Mouse (Mus musculus) liver, adult 2 months (tissue): ENCODE measurements around the gene Nrip1. TPM values are rescaled to one million over a fixed set of nuclear protein-coding genes. Genes with fewer than 3 reads are reported as not detected.

Experiments
- DNase-seq: peaks from one replicate; pipeline ENCODE4 v3.0.0-alpha.2; 2011; ENCODE audit warnings: low read depth, low spot score; ENCODE audit errors: extremely low read depth
- H3K27ac ChIP-seq: fragments of 200-500 bp; replicated peaks from 2 replicates; pipeline ENCODE4 v1.5.1; 2012; ENCODE audit warnings: low read depth, mild to moderate bottlenecking, control low read depth, inconsistent platforms, low read length; ENCODE audit not compliant: insufficient read depth
- H3K27me3 ChIP-seq: fragments of 200-500 bp; 2 replicates; pipeline ENCODE4 v1.6.1; 2012; ENCODE audit warnings: mild to moderate bottlenecking, moderate library complexity, low read length, inconsistent platforms; ENCODE audit not compliant: control insufficient read depth, insufficient read depth
- H3K36me3 ChIP-seq: fragments of 200-500 bp; 2 replicates; pipeline ENCODE4 v1.6.1; 2012; ENCODE audit warnings: low read length, inconsistent platforms; ENCODE audit not compliant: control insufficient read depth, insufficient read depth
- H3K4me1 ChIP-seq: fragments of 200-500 bp; 2 replicates; pipeline ENCODE4 v1.6.1; 2011; ENCODE audit warnings: low read length; ENCODE audit not compliant: control insufficient read depth, insufficient read depth
- H3K4me3 ChIP-seq: fragments of 200-500 bp; 2 replicates; pipeline ENCODE4 v1.5.1; 2011; ENCODE audit warnings: low read depth, mild to moderate bottlenecking, control low read depth, low read length, moderate library complexity; ENCODE audit not compliant: insufficient read depth
- H3K79me2 ChIP-seq: fragments of 200-500 bp; 2 replicates; pipeline ENCODE4 v1.6.1; 2012; ENCODE audit warnings: inconsistent platforms, mild to moderate bottlenecking, low read length, moderate library complexity; ENCODE audit not compliant: control insufficient read depth, insufficient read depth
- H3K9ac ChIP-seq: fragments of 200-500 bp; 2 replicates; pipeline ENCODE4 v1.6.1; 2012; ENCODE audit warnings: low read depth, mild to moderate bottlenecking, control low read depth, inconsistent platforms, low read length
- CTCF ChIP-seq: fragments of 200-500 bp; IDR thresholded peaks from 2 replicates; pipeline ENCODE4 v1.5.1; 2011; ENCODE audit warnings: low read depth, low read length, control low read depth
- POLR2A ChIP-seq: fragments of 200-500 bp; IDR thresholded peaks from 2 replicates; pipeline ENCODE4 v1.6.1; 2011; ENCODE audit warnings: low read length, control low read depth; ENCODE audit not compliant: insufficient read depth; ENCODE audit errors: extremely low read depth
- WGBS: fragments of 180-500 bp; shearing (Covaris S2); methylation state at CpG from one replicate; pipeline ENCODE4 v1.1.7; 2018; 5-methylcytosine and 5-hydroxymethylcytosine counted together
- polyA plus RNA-seq: library from polyadenylated mRNA; depleted of rRNA; stranded (reverse); fragments of >200 nt; gene quantifications from 2 replicates; pipeline ENCODE4 v1.2.3, GENCODE M21; 2012
- total RNA-seq: library from RNA; depleted of rRNA; stranded (reverse); fragments of >200 nt; gene quantifications from 2 replicates; pipeline ENCODE4 v1.2.3, GENCODE M21; 2014

Gene Nrip1
- total and polyA plus RNA-seq, 2 experiments: 2.9 to 8.9 TPM

GRCm38 (mm10) chr16:76314013-76314950 lies 59.3 kb downstream of the Nrip1 start:
- no peaks in the 10 kb centered on the region for H3K27me3 ChIP-seq
- no peak overlapping the region for H3K4me3 ChIP-seq
- peaks cover 8% of the 10 kb centered on the region; the same call in 1 of the 2 replicates for H3K4me1 ChIP-seq
- no peak for TF ChIP-seq CTCF
- TF ChIP-seq POLR2A: no peak
- H3K79me2 ChIP-seq: peaks cover 28% of the 10 kb centered on the region
- no peak for DNase-seq
- WGBS: 83% methylated on average over 12 of the region's 12 CpGs
- no peak overlapping the region for H3K27ac ChIP-seq
- H3K36me3 ChIP-seq: no peaks in the 10 kb centered on the region
- no peak overlapping the region for H3K9ac ChIP-seq

DNA sequence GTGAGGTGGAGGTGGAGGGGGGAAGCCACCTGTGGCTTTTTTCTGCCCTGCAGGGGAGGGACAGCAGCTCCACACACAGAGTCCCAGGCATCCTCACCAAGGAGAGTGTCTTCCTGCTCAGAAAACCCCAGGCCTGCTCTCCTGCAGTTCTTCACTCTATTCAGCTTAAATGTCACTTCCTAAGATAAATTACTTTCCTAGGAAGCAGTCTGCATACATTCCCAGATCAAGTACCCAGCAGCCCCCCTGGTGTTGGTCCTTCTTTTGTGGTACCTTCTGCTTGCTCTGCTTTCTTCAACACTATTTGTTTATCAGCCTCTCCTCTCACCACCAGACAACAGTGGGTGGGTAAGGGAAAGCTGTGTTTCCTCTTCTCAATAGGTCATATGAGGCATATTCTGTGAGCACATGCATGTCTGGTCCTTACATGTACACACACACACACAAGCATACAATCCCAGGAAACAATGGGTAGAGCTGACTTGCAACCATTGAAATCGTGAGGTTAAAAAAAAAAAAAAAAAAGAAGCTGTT lies 60.7 kb downstream of the Nrip1 start:
- Histone ChIP-seq H3K4me3 (no peak overlapping the region), H3K36me3 (peaks cover 3% of the 10 kb centered on the region; the same call in 1 of the 2 replicates), H3K27ac (no peak overlapping the region), H3K79me2 (peaks cover 29% of the 10 kb centered on the region), H3K27me3 (no peaks in the 10 kb centered on the region), H3K4me1 (peaks cover 8% of the 10 kb centered on the region; the same call in 1 of the 2 replicates), H3K9ac (no peak overlapping the region)
- TF ChIP-seq POLR2A (no peak), CTCF (no peak)
- WGBS: 53% methylated on average over 1 of the region's 1 CpGs
- no peak for DNase-seq

- Histone ChIP-seq H3K27me3 (no peaks in the 10 kb centered on the region), H3K27ac (no peak overlapping the region), H3K79me2 (peaks cover 36% of the 10 kb centered on the region; the same call in 1 of the 2 replicates), H3K4me1 (peaks cover 8% of the 10 kb centered on the region; the same call in 1 of the 2 replicates), H3K36me3 (peaks cover 5% of the 10 kb centered on the region; the same call in 1 of the 2 replicates), H3K4me3 (no peak overlapping the region), H3K9ac (no peak overlapping the region)
- 89% methylated on average over 2 of the region's 2 CpGs for WGBS
- TF ChIP-seq CTCF: no peak
- no peak for TF ChIP-seq POLR2A
- DNase-seq: no peak
Measured at GRCm38 (mm10) chr16:76310791-76311190, 62.8 kb downstream of the Nrip1 start.

DNA sequence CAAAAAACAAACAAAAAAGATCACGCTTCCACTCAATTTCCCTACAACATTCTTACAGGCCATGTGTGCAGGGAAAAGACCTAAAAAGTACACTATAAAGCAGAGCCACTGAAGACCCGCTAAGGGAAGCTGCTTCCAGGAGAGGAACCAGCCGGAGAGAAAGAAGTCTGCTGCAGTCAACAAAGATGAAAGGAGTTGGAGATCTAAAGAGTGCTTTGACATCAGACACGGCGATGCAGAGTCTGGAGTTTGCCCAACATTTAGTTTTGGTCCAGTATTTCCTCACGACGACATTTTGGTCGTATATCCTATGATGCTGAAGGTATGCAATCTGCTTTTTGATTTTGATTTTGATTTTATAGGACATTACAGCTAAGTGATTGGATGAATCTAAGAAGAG lies 63.3 kb downstream of the Nrip1 start:
- TF ChIP-seq CTCF (no peak), POLR2A (no peak)
- no peak for DNase-seq
- H3K27ac ChIP-seq: no peak overlapping the region
- no peak overlapping the region for H3K4me3 ChIP-seq
- H3K79me2 ChIP-seq: peaks cover 36% of the 10 kb centered on the region; the same call in 1 of the 2 replicates
- H3K27me3 ChIP-seq: no peaks in the 10 kb centered on the region
- WGBS: 87% methylated on average over 8 of the region's 8 CpGs
- no peak overlapping the region for H3K9ac ChIP-seq
- H3K36me3 ChIP-seq: peaks cover 5% of the 10 kb centered on the region; the same call in 1 of the 2 replicates
- peaks cover 8% of the 10 kb centered on the region; the same call in 1 of the 2 replicates for H3K4me1 ChIP-seq

- H3K36me3 ChIP-seq: peaks cover 5% of the 10 kb centered on the region; the same call in 1 of the 2 replicates
- WGBS: 81% methylated on average over 7 of the region's 7 CpGs
- H3K4me3 ChIP-seq: no peak overlapping the region
- no peaks in the 10 kb centered on the region for H3K27me3 ChIP-seq
- no peak overlapping the region for H3K9ac ChIP-seq
- peaks cover 30% of the 10 kb centered on the region; the same call in 1 of the 2 replicates for H3K79me2 ChIP-seq
- H3K4me1 ChIP-seq: peaks cover 8% of the 10 kb centered on the region; the same call in 1 of the 2 replicates
- DNase-seq: no peak
- no peak for TF ChIP-seq CTCF
- TF ChIP-seq POLR2A: no peak
- no peak overlapping the region for H3K27ac ChIP-seq
Measured at GRCm38 (mm10) chr16:76309280-76309679, 64.3 kb downstream of the Nrip1 start.
